Mouse (Mus musculus) adipocyte (in vitro differentiated cells): Measurements from ENCODE around the gene Adpgk.
A peak's percentile ranks its signal among the peaks of the same experiment; 100 is the strongest.

ENCODE experiments used
- DNase-seq: peaks from one replicate; pipeline ENCODE4 v3.0.0-alpha.2; 2016; ENCODE audit warnings: low spot score

Adpgk gene

DNA sequence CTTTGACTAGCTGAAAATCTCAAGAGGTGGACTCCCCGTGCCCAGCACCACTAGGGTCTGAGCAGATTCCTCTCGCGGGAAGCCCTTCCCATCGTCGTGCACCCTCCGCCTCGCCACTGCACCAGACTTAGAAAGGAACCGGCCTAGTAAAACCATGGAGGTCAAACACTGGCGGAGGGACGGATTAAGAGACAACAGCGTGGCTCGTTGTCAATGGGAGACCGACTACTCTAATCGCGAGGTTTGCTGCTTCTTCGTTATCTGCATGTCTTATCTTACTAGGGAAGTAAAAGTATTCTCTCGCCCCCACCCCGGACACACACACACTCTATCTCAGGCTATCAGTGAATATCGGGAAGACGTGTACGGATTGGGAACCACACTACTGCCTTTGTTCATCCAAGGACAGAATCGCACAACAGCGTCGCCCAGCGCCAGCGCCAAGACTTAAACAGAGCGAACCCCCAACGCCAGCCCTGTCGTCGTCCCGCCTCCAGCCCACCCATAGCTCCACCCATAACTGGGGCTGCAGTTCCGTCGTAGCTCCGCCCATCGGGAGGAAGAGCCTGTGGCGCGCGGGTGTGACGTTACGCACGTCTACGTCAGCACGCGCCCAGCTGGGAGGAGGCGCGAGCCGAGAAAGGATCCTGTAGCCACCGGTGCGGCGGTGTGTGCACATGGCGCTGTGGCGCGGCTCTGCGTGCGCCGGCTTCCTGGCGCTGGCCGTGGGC, at the start of gene Adpgk:
TSS of gene Adpgk (plus strand) at position 602 of the 731 bp plus-strand sequence.
- DNase-seq = peak; percentile 95

GRCm38 (mm10) chr9:59245181-59245580, 46.2 kb upstream of the Adpgk start:
- DNase-seq = peak; percentile 14

- no peak for DNase-seq
Measured at GRCm38 (mm10) chr9:59246456-59247029, 44.8 kb upstream of the Adpgk start.

- peak; percentile 56 for DNase-seq
Measured at GRCm38 (mm10) chr9:59249359-59249758, 42.0 kb upstream of the Adpgk start.

GRCm38 (mm10) chr9:59250272-59250671, 41.1 kb upstream of the Adpgk start:
- DNase-seq = no peak

DNA sequence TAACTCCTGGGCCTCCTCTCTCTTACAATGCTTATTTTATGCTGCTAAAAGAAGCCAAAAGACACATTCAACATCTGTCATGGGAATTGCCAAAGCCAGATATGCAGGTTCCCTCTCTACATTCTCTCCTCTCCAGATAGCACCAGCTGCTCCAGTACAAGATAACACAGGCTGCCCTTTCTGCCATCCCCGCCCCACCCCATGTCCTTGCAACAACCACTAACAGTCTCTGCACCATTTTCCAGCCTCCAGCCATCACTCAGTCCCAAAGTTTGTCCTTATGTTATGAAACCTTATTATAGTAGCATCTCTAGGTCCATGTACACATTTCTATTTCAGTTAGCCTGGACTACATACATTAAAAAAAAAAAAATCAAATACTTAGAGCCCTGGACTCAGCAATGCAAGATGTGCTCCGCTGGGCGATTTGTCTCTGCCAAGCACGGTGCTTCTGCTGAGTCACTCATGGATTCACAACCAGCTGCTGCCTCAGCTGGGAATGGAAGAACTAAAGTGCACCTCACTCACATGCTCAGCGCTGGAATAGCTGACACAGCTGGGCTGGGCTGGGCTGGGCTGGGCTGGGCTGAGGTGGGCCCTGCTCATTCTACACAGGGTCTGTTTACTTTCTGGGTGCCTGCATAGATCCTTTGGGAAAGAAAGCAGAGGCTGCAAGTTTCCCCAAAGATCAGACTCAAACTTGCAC, 36.5 kb upstream of the Adpgk start:
- DNase-seq = no peak

GRCm38 (mm10) chr9:59259806-59260454, 31.4 kb upstream of the Adpgk start:
- DNase-seq = peak; percentile 65

- peak; percentile 72 for DNase-seq
Measured at GRCm38 (mm10) chr9:59266332-59266731, 25.0 kb upstream of the Adpgk start.

- peak; percentile 84 for DNase-seq
Measured at GRCm38 (mm10) chr9:59269728-59270127, 21.6 kb upstream of the Adpgk start.

DNA sequence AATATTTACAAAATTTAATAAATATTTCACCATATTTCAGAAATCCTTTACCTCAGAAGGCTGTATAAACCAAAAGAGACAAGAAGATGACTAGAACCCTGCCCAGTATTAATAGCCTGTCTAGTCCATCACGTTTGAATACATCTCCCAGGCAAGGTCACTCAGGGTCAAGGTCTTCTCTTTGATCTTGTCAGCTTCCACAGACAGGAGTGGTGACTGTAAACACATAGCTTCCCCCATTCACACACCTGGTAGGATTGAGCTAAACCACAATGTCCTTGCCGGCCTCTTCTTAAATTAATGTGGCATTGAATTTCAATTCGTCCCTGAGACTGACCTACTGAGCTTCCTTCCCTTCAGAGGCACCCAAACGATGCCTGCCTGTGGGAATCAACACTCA, 20.3 kb upstream of the Adpgk start:
- no peak for DNase-seq

DNA sequence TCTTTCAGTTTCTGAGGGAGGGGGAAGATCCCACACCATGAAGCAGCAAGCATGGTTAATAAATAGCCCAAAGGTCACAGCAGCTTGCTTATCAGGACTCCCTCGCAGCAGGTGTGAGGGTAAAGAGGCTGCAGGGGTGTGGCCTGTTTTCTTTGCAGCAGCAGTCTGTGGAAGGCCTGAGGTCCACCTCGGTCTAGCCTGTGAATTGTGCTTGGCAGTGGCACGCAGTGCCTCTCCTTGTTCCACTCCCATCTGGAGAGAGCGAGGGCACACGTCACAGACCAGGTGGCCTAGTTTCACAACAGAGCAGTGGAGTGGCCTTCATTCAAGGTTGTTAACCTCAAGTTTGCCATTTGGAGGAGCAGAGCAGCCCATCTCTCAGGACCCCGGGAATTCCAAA, 19.6 kb upstream of the Adpgk start:
- no peak for DNase-seq

- no peak for DNase-seq
Measured at GRCm38 (mm10) chr9:59273199-59273598, 18.2 kb upstream of the Adpgk start.

DNA sequence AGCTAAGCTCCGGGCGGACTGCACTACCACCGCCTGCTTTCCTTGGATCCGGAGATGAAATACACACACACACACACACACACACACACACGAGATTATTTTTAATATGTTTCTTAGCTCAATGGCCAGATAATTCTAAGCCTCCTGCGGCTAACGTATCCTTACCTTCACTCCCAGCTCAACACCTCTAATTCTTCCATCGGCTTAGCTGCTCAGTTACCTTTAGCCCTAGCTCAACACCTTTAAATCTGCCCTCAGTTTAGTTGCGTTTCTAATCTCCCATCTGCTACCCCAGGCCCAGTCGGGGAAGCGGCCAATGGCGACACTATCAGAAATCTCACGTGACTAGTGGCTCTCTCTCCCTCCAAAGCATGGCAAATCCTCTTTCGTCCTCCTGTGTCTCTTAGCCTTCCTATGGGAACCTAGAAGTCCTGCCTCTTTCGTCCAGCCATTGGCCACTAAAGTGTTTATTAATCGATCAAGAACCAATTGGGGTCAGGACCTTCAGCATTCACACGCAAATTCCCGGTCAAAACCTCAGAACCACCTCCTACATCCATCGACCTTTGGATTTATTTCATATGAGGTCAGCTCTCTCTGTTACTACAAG, 16.4 kb upstream of the Adpgk start:
- no peak for DNase-seq

DNA sequence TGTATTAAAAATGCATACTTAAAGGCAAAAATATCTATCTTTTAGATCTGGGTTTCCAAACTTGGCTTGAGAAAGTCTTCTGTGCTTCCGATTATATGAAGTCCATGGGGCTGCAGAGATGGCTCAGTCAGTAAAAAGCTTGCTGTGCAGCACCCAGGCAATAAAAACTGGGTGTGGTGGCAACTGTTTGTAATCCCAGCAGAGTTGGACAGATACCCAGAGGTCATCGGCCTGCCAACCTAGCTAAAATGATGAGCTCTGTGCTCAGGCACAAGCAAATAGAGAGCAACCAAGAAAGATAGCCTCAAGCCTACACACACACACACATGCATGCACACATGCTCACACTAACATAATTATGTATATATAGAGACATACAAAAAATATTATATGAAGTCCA, 13.2 kb upstream of the Adpgk start:
- DNase-seq = no peak

GRCm38 (mm10) chr9:59278694-59279093, 12.7 kb upstream of the Adpgk start:
- DNase-seq = no peak

- DNase-seq = no peak
Measured at GRCm38 (mm10) chr9:59280888-59281287, 10.5 kb upstream of the Adpgk start.

DNA sequence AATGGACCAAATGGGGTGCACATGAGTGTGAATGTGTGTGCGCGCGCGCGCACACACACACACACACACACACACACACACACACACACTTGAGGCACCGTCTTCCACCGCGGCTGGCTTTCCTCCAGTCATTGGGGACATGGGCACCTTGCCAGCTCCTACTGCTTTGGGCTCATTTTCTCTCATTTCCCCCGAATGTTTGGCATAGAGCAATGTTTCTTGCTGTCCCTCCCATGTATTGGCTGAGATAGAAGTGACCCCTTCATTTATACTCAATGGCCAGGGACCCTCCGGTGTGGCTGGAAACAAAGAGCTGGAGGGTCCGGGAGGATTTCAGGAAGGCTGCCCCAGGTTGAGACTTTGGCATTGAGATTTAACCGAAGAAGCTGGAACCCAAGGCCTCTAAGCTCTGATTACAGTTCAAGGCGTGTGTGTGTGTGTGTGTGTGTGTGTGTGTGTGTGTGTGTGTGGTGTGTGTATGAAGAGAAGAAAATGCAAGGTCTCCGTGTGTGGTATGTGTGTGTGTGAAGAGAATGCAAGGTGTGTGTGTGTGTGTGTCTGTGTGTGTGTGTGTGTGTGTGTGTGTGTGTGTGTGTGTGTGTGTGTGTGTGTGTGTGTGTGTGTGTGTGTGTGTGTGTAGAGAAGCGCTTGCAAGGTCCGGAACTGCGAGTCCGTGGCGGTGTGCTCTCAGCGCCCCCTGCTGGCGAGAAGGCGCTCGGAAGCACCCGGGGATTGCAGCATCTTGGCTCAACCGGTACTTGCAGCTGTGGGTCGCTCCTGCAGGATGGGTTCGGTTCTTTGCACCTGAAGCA, 9.3 kb upstream of the Adpgk start:
- DNase-seq = peak; percentile 56

- DNase-seq = no peak
Measured at GRCm38 (mm10) chr9:59282683-59282986, 8.7 kb upstream of the Adpgk start.

- DNase-seq = no peak
Measured at GRCm38 (mm10) chr9:59285614-59286013, 5.7 kb upstream of the Adpgk start.

GRCm38 (mm10) chr9:59288058-59288457, 3.3 kb upstream of the Adpgk start:
- DNase-seq = no peak

- DNase-seq = peak; percentile 55
Measured at GRCm38 (mm10) chr9:59288685-59289410, 2.5 kb upstream of the Adpgk start.
